Mouse (Mus musculus) MEL (cell line): ENCODE data around the gene Macf1. TPM values are rescaled to one million over a fixed set of nuclear protein-coding genes. Genes with fewer than 3 reads are reported as not detected.

Experiments
- DNase-seq: peaks from one replicate; pipeline ENCODE4 v3.0.0; 2011; ENCODE audit warnings: low read depth, low spot score
- H3K27ac ChIP-seq: 2 replicates; pipeline ENCODE4 v1.5.1; 2012; ENCODE audit warnings: low read depth, mild to moderate bottlenecking, control low read depth, low read length, moderate library complexity; ENCODE audit not compliant: control insufficient read depth
- H3K27me3 ChIP-seq, 2 experiments: fragments of 150-350 bp in 1 of 2; sonication (generic) in 1 of 2; 2 replicates each; pipeline ENCODE4 v1.6.1; 2012; ENCODE audit warnings: low read length in 2 of 2, mild to moderate bottlenecking in 2 of 2, improper control_type of control experiment in 1 of 2, moderate library complexity in 1 of 2; ENCODE audit not compliant: insufficient read depth in 2 of 2, control insufficient read depth in 1 of 2
- H3K36me3 ChIP-seq, 2 experiments: 2 replicates each; pipeline ENCODE4 v1.6.1; 2012 to 2014; ENCODE audit warnings: low read length in 2 of 2, improper control_type of control experiment in 1 of 2, inconsistent platforms in 1 of 2, mild to moderate bottlenecking in 1 of 2; ENCODE audit not compliant: insufficient read depth in 2 of 2, control insufficient read depth in 1 of 2
- H3K4me1 ChIP-seq, 2 experiments: fragments of 150-350 bp in 1 of 2; sonication (generic) in 1 of 2; 2 replicates each; pipeline ENCODE4 v1.6.1; 2012; ENCODE audit warnings: low read length in 2 of 2, improper control_type of control experiment in 1 of 2, mild to moderate bottlenecking in 1 of 2; ENCODE audit not compliant: insufficient read depth in 2 of 2, control insufficient read depth in 1 of 2
- H3K4me3 ChIP-seq, 2 experiments: fragments of 150-350 bp in 1 of 2; sonication (generic) in 1 of 2; 2 replicates each; pipeline ENCODE4 v1.5.1; 2012; ENCODE audit warnings: low read depth in 2 of 2, low read length in 2 of 2, mild to moderate bottlenecking in 2 of 2, moderate library complexity in 2 of 2, control low read depth in 1 of 2, improper control_type of control experiment in 1 of 2; ENCODE audit not compliant: control insufficient read depth in 1 of 2, insufficient read depth in 1 of 2
- H3K79me2 ChIP-seq: 2 replicates; pipeline ENCODE4 v1.6.1; 2012; ENCODE audit warnings: mild to moderate bottlenecking, low read length, moderate library complexity; ENCODE audit not compliant: control insufficient read depth, poor library complexity, insufficient read depth
- H3K9ac ChIP-seq: 2 replicates; pipeline ENCODE4 v1.6.1; 2012; ENCODE audit warnings: low read depth, mild to moderate bottlenecking, control low read depth, low read length, moderate library complexity; ENCODE audit not compliant: control insufficient read depth, poor library complexity, severe bottlenecking
- H3K9me3 ChIP-seq: fragments of 150-350 bp; sonication (generic); replicated peaks from 2 replicates; pipeline ENCODE4 v1.6.1; 2012; ENCODE audit warnings: mild to moderate bottlenecking, low read length, improper control_type of control experiment, moderate library complexity; ENCODE audit not compliant: insufficient read depth
- CHD1 ChIP-seq: IDR thresholded peaks from 2 replicates; pipeline ENCODE4 v1.6.1; 2012; ENCODE audit warnings: low read depth, mild to moderate bottlenecking, inconsistent platforms, low read length, improper control_type of control experiment
- CHD2 ChIP-seq: IDR thresholded peaks from 2 replicates; pipeline ENCODE4 v1.6.1; 2011; ENCODE audit warnings: low read length, improper control_type of control experiment
- ETS1 ChIP-seq: IDR thresholded peaks from 2 replicates; pipeline ENCODE4 v1.6.1; 2012; ENCODE audit warnings: low read depth, mild to moderate bottlenecking, inconsistent platforms, low read length, improper control_type of control experiment, moderate library complexity
- GATA1 ChIP-seq: IDR thresholded peaks from 2 replicates; pipeline ENCODE4 v1.6.1; 2011; ENCODE audit warnings: low read depth, low read length, improper control_type of control experiment
- MAFK ChIP-seq: IDR thresholded peaks from 2 replicates; pipeline ENCODE4 v1.6.1; 2011; ENCODE audit warnings: low read depth, mild to moderate bottlenecking, low read length, improper control_type of control experiment, borderline replicate concordance
- MAX ChIP-seq: IDR thresholded peaks from 2 replicates; pipeline ENCODE4 v1.6.1; 2011; ENCODE audit warnings: low read length, improper control_type of control experiment
- MXI1 ChIP-seq: IDR thresholded peaks from 2 replicates; pipeline ENCODE4 v1.6.1; 2011; ENCODE audit warnings: mild to moderate bottlenecking, low read depth, low read length, improper control_type of control experiment
- SIN3A ChIP-seq: IDR thresholded peaks from 2 replicates; pipeline ENCODE4 v1.6.1; 2012; ENCODE audit warnings: low read length, improper control_type of control experiment, inconsistent platforms
- ZMIZ1 ChIP-seq: IDR thresholded peaks from 2 replicates; pipeline ENCODE4 v1.6.1; 2012; ENCODE audit warnings: low read depth, mild to moderate bottlenecking, inconsistent platforms, low read length, improper control_type of control experiment, moderate library complexity
- polyA plus RNA-seq, 2 experiments: library from polyadenylated mRNA; stranded (reverse) in 1 of 2; unstranded in 1 of 2; fragments of >175 nt in 1 of 2; fragments of >200 nt in 1 of 2; gene quantifications; 2 replicates each; pipeline versions ENCODE4 v1.2.1 to v1.2.4; 2012; ENCODE audit warnings: low replicate concordance in 2 of 2, low read depth in 1 of 2; ENCODE audit not compliant: insufficient read length in 2 of 2, insufficient read depth in 1 of 2, missing spikeins in 1 of 2
- total RNA-seq: library from RNA; depleted of rRNA; stranded (reverse); fragments of 300-350 nt; gene quantifications from 2 replicates; pipeline ENCODE4 v1.2.3, GENCODE M21; 2012

Macf1 gene
- total and polyA plus RNA-seq, 3 experiments: 18.5 to 71.4 (median 60.8) TPM

DNA sequence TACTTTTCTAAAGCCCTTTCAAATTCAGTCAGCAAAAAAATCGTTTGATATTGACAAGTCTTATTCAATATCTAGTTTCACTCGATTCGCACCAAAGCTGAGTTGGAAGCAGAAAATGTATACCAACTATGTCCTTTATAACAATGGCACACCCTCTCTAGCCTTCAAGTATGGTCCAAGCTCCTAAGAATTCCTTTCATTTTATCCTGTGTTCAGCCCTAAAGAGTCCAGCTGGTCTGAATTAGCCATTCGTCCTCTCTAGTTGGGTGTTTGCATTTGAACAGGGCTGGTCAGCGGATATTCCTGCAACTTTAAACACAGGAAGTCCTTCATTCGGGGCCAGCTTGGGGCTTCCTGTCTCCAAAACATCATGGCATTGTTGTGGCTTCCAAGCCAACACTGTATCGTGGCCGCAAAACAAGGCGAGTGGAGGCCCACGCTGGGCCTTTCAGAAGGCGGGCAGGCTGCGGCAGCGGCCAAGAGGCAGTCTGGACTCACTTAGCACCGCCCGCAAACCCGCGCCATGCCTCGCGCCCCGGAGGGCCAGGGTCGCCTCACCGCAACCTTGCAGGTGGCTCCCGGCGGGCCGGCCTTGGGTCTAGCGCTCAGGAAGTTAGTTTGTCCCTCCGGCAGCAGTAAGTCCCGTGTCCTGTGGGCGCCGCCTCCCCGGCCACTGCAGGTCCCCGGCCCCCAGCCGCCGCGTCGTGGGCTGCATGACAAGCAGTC is 273.0 kb downstream of the Macf1 start:
- Histone ChIP-seq H3K9me3 (no peaks in the 10 kb centered on the region), H3K79me2 (peaks cover 32% of the 10 kb centered on the region), H3K4me3 (peak overlapping the region; percentile 70 to 74), H3K27ac (peak overlapping the region; percentile 34), H3K36me3 (peaks cover 0 to 43% of the 10 kb centered on the region in 2 experiments; a peak in 2 of 4 replicates), H3K4me1 (peaks cover 21 to 30% of the 10 kb centered on the region in 2 experiments)
- DNase-seq: no peak
- TF ChIP-seq GATA1: no peak
- 0 out of 2 replicates have a peak, but pooled peaks have one; percentile 36 for TF ChIP-seq CHD1
- peak; percentile 66; the same call in 1 of the 2 replicates for TF ChIP-seq MAX
- TF ChIP-seq SIN3A: peak; percentile 11; the same call in 1 of the 2 replicates
- TF ChIP-seq, all 39 proteins: peak for 3
- H3K27me3 ChIP-seq: no peaks in the 10 kb centered on the region
- H3K9ac ChIP-seq: peak overlapping the region; percentile 89

DNA sequence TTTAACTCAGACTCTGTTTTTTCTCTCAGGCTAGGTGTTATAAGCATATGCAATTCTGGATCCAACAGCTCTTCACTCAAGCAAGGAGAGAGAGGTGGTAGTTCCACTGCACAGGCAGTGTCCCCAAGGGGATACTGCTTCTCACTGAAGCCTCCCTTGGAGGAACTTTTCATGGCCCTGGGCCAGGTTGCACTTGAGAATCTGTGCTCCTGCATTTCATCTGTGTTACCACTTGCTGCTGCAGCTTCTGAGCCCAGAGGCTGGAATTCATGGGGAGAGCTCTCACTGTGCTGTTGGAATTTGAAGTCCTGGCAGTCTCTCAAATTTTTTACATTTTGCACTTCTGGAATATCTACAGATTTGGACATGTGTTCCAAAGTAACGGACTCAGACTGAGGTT is 274.4 kb downstream of the Macf1 start:
- H3K79me2 ChIP-seq: peaks cover 40% of the 10 kb centered on the region
- no peak overlapping the region for H3K4me3 ChIP-seq
- H3K27me3 ChIP-seq: no peaks in the 10 kb centered on the region
- no peaks in the 10 kb centered on the region for H3K9me3 ChIP-seq
- DNase-seq: no peak
- H3K27ac ChIP-seq: no peak overlapping the region
- H3K36me3 ChIP-seq: peaks cover 0 to 45% of the 10 kb centered on the region in 2 experiments; a peak in 2 of 4 replicates
- no peak overlapping the region; the same call in 1 of the 2 replicates for H3K9ac ChIP-seq
- no peak for TF ChIP-seq GATA1
- TF ChIP-seq ZMIZ1: no peak
- TF ChIP-seq MXI1: no peak
- no peak for TF ChIP-seq CHD2
- peaks cover 15 to 26% of the 10 kb centered on the region in 2 experiments for H3K4me1 ChIP-seq

DNA sequence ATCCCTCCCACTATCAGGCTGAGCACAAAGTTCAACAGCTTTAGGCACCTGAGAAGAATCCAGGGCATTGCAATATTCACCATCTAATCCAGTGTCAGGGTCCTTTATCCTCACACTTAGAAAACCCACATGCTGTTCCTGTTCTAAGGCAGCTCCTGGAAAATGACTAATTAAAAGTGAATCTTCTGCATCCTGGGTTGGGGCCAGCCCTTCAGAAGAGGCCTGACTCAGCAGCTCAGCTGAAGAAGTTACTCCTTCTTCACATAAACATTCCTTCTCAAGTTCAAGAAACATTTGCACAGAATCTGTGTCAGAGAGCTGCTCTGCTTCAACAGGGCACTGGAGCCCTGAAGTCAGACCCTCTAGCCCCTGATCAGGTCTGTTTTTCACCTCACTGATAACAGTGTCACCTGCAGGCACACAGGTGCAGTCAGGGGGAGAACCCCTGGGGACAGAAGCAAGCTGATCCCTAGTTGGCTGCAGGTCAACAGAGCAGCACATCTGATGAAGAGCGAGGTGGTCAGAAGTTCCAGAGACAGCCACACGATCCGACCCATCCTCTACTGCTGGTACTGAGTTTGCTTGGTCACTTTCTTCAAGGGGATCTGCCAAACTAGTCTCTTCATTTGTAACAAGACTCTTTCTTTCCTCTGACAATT is 275.0 kb downstream of the Macf1 start:
- H3K79me2 ChIP-seq: peaks cover 40% of the 10 kb centered on the region

More for the DNA sequence above, 275.0 kb downstream of the Macf1 start:
- TF ChIP-seq MAFK (peak; percentile 13; the same call in 1 of the 2 replicates), ETS1 (no peak)
- no peak overlapping the region for H3K4me3 ChIP-seq
- H3K9me3 ChIP-seq: no peaks in the 10 kb centered on the region
- H3K27ac ChIP-seq: no peak overlapping the region
- H3K27me3 ChIP-seq: no peaks in the 10 kb centered on the region
- no peak for DNase-seq
- peaks cover 16 to 26% of the 10 kb centered on the region in 2 experiments for H3K4me1 ChIP-seq
- peaks cover 0 to 49% of the 10 kb centered on the region in 2 experiments; a peak in 2 of 4 replicates for H3K36me3 ChIP-seq
- 0 out of 2 replicates have a peak overlapping the region, but pooled peaks have one; percentile 11 for H3K9ac ChIP-seq
